Mouse (Mus musculus) brain, embryonic 14.5 days (tissue): ENCODE data around the gene Nfia. TPM values are rescaled to one million over a fixed set of nuclear protein-coding genes. Genes with fewer than 3 reads are reported as not detected.
A peak's percentile ranks its signal among the peaks of the same experiment; 100 is the strongest.

Experiments
- DNase-seq: peaks from one replicate; pipeline ENCODE4 v3.0.0-alpha.2; 2011; ENCODE audit warnings: low read depth
- CTCF ChIP-seq: fragments of 200-500 bp; IDR thresholded peaks from 2 replicates; pipeline ENCODE4 v1.5.1; 2012; ENCODE audit warnings: inconsistent platforms, mild to moderate bottlenecking, moderate library complexity, borderline replicate concordance; ENCODE audit not compliant: insufficient read depth, insufficient read length; ENCODE audit errors: extremely low read depth
- POLR2A ChIP-seq: fragments of 200-500 bp; IDR thresholded peaks from 2 replicates; pipeline ENCODE4 v1.6.1; 2012; ENCODE audit warnings: mild to moderate bottlenecking, inconsistent platforms, borderline replicate concordance; ENCODE audit not compliant: poor library complexity, insufficient read depth, insufficient read length, severe bottlenecking; ENCODE audit errors: extremely low read depth
- polyA plus RNA-seq: library from polyadenylated mRNA; depleted of rRNA; stranded (reverse); fragments of >200 nt; gene quantifications from 2 replicates; pipeline ENCODE4 v1.2.3, GENCODE M21; 2012

Gene Nfia
- polyA plus RNA-seq, 1 experiment = 56.0 TPM

DNA sequence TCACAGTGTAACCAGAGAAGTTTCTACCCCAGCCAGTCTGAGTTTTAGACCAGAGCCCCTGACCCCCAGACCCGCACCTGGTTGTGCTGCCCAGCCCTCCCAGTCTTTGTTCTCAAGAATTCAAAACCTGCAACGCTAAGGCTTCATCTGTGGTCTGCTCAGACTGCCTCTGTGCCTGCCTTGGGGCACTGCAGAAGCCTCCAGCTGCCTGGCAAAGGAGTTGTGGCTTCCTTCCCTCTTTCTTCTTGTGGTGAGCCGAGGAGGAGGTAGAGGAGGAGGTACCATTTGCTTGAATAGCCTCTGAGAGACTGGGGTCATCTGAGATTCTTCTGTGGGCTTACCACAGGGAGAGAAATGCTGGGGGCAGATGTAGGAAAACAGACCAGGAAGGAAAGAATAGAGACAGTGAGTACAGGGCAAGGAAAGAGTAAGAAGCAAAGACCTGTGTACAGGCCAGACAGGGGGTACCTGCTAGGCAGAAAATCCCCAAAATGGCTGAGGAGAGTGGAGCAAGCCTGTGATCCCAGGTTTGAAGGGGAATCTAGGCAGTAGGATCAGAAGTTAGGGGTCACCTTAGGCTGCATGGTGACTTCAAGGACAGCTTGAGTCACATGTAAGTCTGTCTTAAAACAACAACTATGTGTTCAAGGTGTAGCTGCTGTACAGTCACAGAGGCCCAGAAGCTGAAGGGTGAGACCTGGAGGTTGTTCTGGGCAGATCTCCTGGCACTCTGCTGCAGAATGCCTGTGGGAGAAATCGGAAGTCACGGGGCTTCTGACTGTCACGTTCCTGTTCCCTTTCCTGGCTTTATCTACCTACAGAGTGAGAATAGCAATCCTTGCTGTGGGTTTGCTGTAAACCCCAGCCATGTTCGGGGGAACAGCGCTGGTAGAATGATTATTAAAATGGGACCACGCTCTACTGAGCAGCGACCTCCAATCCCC lies 328.9 kb downstream of the Nfia start:
- no peak for DNase-seq
- TF ChIP-seq CTCF = no peak
- no peak for TF ChIP-seq POLR2A

DNA sequence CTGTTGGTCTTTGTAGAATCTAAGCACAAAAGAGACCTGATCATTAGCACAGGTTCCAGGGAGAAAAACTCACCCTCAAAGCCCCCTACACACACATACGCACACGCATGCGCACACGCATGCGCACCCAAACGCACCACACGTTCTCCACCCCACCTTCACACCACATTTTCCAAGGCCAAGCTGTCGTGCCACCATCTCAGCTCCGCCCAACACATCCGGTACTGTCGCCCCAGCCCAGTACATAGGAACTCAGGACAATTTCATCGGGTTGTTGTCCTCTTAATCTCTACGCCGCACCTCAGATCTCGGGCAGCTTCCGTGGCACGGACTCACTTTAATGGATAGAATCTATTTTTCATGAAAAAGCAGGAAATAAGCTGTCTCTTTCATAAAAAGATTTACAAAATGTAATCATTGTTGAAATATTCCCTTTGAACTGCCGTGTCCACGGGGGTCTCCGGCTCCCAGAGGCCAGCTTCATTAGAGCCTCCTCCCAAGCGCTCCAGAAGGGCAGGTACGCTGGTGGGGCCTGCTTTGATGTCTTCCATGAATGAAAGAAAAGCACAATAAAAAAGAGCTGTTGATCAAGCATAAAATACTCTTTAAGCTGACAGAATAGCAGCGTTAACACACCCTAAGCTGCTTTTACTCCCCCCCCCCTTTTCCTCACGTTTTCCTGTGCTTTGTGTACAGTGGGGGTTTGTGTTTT lies 330.2 kb downstream of the Nfia start:
- TF ChIP-seq CTCF (no peak), POLR2A (no peak)
- peak; percentile 92 for DNase-seq

DNA sequence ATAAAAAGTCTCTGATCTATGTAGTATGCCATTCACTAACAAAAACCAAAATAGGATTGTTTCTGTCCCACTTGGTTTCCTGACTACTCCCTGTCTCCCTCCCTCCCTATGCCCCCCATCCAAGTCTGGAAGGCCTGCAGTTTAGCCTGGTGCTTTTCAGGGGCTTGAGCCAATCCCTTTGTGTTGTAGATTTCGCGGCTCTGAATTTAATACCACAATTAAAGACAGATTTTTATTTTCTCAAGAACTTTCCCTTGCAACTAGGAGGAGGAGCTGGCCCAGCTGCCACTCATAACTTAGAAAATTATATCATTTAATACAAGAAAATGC lies 330.8 kb downstream of the Nfia start:
- TF ChIP-seq POLR2A = no peak
- no peak for TF ChIP-seq CTCF
- DNase-seq = no peak

DNA sequence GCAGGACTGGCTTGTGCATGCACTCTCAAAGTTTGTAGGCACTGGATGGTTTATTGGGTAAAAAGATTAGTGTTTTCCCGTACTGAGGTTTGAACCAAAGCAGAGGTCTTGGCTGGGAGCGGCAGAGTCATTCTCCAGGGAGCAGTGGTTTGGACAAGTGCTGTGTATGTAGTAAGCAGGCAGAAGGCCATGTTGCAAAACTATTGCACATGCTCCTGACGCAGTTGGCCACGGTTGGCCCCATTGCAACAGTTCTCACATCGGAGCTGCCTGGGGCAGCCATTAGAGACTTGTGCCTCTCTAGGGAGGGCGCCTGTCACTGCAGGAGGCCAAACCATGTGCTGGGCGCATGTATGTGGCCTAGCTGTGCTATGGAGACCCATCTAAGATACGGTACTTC lies 331.6 kb downstream of the Nfia start:
- TF ChIP-seq CTCF = no peak
- TF ChIP-seq POLR2A = no peak

DNA sequence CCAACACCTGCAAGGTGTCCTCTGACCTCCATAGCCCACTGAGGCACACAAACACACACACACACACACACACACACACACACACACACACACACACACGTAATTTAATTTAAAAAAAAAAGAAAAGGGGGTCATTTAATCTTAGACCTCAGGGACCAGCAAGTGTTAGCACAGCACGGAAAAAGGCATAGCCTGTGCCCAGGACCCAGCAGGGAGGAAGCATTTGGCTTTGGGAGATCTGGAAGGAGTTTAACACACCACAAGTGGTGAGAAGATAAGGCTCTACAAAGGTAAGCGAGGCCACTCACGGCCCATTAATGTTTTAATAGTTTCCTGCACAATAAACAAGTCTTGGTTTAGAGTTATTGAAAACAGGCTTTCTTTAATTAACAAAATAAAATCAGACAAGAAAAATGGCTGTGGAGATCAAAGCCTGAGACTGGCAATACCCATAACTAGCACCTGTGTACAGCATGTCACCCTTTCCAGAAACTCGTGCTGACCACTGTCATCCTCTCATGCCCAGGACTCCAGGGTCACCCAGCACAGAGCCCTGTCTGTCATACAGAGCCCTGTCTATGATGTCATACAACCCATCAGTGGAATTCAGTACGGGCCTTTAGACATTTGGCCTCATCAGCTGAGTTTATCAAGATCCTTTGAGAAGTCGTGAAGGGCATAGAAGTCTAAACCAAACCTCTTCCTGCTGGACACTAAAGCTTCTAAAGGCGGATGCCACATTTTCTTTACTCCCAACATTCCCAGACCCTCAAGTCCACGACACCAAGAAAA lies 332.6 kb downstream of the Nfia start:
- no peak for DNase-seq
- no peak for TF ChIP-seq POLR2A
- no peak for TF ChIP-seq CTCF

More for the DNA sequence above, 331.6 kb downstream of the Nfia start:
- no peak for DNase-seq

DNA sequence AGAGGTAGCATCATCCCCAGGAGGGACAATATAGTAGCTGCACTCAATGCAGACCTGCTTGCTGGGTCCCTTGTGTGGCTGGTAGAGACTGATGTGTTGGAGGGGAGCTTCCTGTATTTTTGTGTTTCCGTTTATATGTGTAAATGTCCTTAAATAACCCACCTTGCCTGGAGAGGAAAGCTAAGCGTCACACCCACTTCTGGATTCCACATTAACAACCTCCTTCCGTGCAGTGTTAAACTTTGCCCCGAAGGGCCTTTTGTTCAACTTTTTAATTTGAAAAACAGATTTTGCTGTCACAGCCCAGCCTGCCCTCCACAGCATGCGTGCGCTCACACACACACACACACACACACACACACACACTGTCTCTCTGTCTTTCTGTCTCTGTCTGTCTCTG lies 333.4 kb downstream of the Nfia start:
- DNase-seq = no peak
- TF ChIP-seq POLR2A = no peak
- TF ChIP-seq CTCF = no peak

DNA sequence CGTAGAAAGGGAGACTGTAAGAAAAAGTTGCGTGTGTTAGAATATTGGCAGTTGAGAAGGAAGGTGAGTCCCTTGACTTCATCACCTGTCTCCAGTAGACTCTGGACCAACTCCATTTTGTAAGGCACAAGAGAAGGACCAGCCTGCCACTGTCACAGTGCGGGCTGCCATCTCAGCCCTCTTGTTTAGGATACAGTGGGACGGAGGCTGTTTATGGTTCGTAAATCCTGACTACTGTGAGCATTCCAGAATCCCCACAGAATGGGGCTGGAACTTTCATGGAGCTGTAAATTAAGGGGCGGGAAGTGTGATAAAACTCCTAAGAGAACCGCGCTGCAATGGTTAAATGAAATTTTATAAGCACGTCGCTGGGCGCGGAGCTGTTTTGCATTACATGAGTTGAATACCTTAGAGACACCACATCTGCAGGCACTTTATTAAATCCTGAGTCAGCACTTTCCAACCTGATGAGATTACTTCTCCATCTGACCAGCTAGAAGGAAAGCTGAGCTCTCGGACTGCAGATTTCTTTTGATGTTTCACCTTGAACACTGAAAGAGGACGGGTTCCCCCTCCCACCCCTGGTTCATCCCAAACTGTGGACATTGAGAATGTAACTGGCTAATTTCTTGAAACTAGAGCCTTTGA lies 334.0 kb downstream of the Nfia start:
- peak; percentile 72 for DNase-seq
- no peak for TF ChIP-seq CTCF
- TF ChIP-seq POLR2A = no peak

DNA sequence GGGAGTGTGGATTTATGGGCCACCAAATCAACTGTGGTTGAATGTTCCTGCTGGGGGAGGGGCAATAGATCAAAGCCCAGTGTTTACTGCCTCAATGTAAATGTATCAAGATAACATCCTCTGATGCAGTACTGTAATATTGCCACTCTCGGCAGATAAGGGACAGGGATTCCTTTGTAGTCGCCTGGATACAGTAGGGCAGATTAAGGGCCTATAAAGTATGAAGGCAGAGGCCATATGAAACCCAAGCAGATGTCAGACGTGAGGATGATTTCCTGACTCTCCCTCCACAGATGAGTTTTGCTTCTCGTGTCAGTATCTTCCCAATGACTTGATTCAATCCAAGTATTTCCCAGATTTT lies 334.5 kb downstream of the Nfia start:
- DNase-seq = peak; percentile 43
- TF ChIP-seq POLR2A = no peak
- TF ChIP-seq CTCF = no peak

DNA sequence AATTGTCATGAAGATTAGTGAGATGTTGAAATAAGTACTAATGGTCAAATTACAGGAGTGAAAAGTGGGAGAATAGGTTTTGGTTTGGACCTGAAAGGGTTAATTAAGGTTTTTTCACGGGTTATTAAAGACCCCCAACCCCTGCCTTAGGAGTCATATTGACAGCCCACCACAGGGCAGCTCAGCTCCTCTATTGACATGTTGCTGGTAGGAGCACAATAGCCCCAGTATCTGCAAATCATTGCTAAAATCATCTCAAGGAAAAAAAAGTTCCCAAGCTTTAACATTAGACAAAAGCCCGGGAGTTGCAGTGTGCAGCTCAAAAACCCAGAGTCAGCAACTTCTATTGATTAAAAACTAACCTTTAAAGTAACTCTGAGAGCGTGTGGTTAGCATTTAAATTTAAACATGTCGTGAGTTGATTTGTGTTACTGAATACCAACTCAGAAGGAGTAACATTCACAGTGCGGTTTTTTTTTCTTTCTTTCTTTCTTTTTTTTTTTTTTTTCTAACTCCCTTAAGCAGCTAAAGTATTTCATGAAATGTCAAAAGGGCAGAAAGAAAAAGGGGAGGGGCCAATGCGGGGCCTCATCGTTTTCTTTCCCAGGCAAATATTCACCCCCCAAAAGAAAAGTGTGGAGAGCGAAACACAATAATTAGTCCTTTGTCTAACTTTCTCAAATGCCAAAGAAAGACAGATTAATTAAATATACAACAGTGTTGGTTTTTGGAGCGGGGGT lies 335.6 kb downstream of the Nfia start:
- DNase-seq = no peak
- TF ChIP-seq CTCF (no peak), POLR2A (no peak)

DNA sequence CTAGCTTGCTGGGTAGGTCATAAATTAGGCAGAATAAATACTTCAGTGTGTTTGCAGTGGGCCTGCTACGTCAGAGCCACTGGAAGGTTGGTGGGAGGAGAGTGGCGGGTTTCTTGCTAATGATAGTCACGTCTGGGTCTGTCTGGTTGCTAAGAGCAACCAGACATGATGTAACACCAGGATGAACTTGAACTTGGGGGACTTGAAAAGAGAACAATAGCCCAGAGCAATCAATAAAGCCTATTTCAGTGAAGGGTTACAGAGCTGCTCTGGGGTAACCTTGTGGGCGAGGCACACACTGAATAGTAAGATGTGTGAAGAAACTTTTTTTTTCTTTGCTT lies 336.1 kb downstream of the Nfia start:
- TF ChIP-seq POLR2A (no peak), CTCF (no peak)
- DNase-seq = peak; percentile 98
